Mouse (Mus musculus) intestine, postnatal 0 days (tissue): Measurements from ENCODE around the gene Ubr2. TPM values are rescaled to one million over a fixed set of nuclear protein-coding genes. Genes with fewer than 3 reads are reported as not detected.

Experiments
- ATAC-seq: fragments of 200-750 bp; cut with Nextera tagmentation; 2 replicates; pipeline ENCODE4 v1.8.0; 2017; ENCODE audit warnings: mild to moderate bottlenecking, moderate TSS enrichment, moderate library complexity
- H3K27ac ChIP-seq: fragments of 300-500 bp; sonication (generic); 2 replicates; pipeline ENCODE4 v1.5.1; 2014; ENCODE audit warnings: mild to moderate bottlenecking, low read depth, low read length, moderate library complexity
- H3K27me3 ChIP-seq: fragments of 300-500 bp; sonication (generic); replicated peaks from 2 replicates; pipeline ENCODE4 v1.6.1; 2014; ENCODE audit warnings: low read length, mixed read lengths; ENCODE audit not compliant: control insufficient read depth, insufficient read depth
- H3K36me3 ChIP-seq: fragments of 300-500 bp; sonication (generic); 2 replicates; pipeline ENCODE4 v1.6.1; 2014; ENCODE audit warnings: mild to moderate bottlenecking, moderate library complexity; ENCODE audit not compliant: control insufficient read depth, insufficient read depth
- H3K4me1 ChIP-seq: fragments of 300-500 bp; sonication (generic); replicated peaks from 2 replicates; pipeline ENCODE4 v1.6.1; 2014; ENCODE audit warnings: antibody characterized with exemption, low read length, mixed read lengths; ENCODE audit not compliant: control insufficient read depth, insufficient read depth
- H3K4me2 ChIP-seq: fragments of 300-500 bp; sonication (generic); replicated peaks from 2 replicates; pipeline ENCODE4 v1.6.1; 2014; ENCODE audit warnings: low read depth, mild to moderate bottlenecking, moderate library complexity
- H3K4me3 ChIP-seq: fragments of 300-500 bp; sonication (generic); 2 replicates; pipeline ENCODE4 v1.5.1; 2014; ENCODE audit warnings: low read depth, low read length
- H3K9ac ChIP-seq: fragments of 300-500 bp; sonication (generic); 2 replicates; pipeline ENCODE4 v1.6.1; 2014; ENCODE audit warnings: mild to moderate bottlenecking, low read depth, low read length
- H3K9me3 ChIP-seq: fragments of 300-500 bp; sonication (generic); 2 replicates; pipeline ENCODE4 v1.6.1; 2016; ENCODE audit warnings: mixed run types; ENCODE audit not compliant: control insufficient read depth
- CTCF ChIP-seq: sonication (generic); IDR thresholded peaks from 2 replicates; pipeline ENCODE4 v1.5.1; 2016; ENCODE audit warnings: low read depth, mild to moderate bottlenecking, control low read depth, antibody characterized with exemption, moderate library complexity
- WGBS: fragments of 180-500 bp; shearing (Covaris S2); extraction: QIAGEN DNeasy Blood & Tissue Kit; methylation state at CpG from one replicate; pipeline ENCODE4 v1.1.7; 2014; 5-methylcytosine and 5-hydroxymethylcytosine counted together
- polyA plus RNA-seq: library from polyadenylated mRNA; unstranded; fragments of >200 nt; fragmentation: Nextera tagmentation; extraction: Ambion mirVana; gene quantifications from 2 replicates; pipeline ENCODE4 v1.2.1, GENCODE M21; 2015

Ubr2 gene
- polyA plus RNA-seq, 1 experiment from 2014 or later = 4.9 TPM

DNA sequence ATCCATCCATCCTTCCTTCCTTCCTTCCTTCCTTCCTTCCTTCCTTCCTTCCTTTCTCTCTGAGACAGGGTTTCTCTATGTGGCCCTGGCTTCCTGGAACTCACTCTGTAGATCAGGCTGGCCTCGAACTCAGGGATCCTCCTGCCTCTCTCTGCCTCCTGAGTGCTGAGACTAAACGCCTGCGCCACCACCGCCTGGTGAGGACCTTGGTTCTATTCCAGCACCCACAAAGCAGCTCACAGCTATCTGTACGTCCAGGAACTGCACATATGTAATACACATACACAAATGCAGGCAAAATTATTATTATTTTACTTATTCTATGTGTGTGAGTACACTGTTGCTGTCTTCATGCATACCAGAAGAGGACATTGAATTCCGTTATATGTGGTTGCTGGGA is 125.6 kb downstream of the Ubr2 start:
- WGBS = 94% methylated on average over 6 of the region's 6 CpGs
- TF ChIP-seq CTCF = no peak
- no peak overlapping the region for H3K4me2 ChIP-seq
- no peaks in the 10 kb centered on the region for H3K36me3 ChIP-seq
- no peak overlapping the region for H3K4me3 ChIP-seq
- no peaks in the 10 kb centered on the region for H3K9me3 ChIP-seq
- H3K27ac ChIP-seq = no peak overlapping the region
- H3K27me3 ChIP-seq = no peaks in the 10 kb centered on the region
- H3K9ac ChIP-seq = no peak overlapping the region
- H3K4me1 ChIP-seq = peaks cover 5% of the 10 kb centered on the region; the same call in 1 of the 2 replicates
- ATAC-seq = no peak

DNA sequence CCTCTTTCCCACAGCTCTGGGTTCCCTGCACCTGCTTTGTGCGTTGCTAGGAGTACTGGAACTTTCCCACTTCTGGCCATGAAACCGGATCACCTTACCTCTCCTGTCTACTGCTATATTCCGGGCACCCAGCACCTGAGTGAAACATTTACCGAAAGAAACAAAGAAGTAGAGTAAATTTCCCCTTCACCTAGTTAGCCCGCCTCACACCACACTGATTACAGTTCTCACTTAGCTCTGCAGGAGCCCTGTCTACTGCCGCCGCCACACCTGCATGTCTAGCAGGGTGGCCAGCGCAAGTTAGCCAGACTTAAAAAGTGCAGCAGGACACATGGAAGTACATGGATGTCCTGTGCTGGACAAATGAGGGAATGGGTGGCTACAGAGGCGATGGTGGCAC is 127.2 kb downstream of the Ubr2 start:
- 66% methylated on average over 9 of the region's 9 CpGs for WGBS
- H3K36me3 ChIP-seq = no peaks in the 10 kb centered on the region
- no peak overlapping the region for H3K4me3 ChIP-seq
- H3K9me3 ChIP-seq = no peaks in the 10 kb centered on the region
- 0 out of 2 replicates have a peak, but pooled peaks have one; percentile 9 for ATAC-seq
- no peak overlapping the region for H3K9ac ChIP-seq
- peaks cover 5% of the 10 kb centered on the region; the same call in 1 of the 2 replicates for H3K4me1 ChIP-seq
- no peak for TF ChIP-seq CTCF
- no peak overlapping the region for H3K4me2 ChIP-seq
- no peak overlapping the region for H3K27ac ChIP-seq
- H3K27me3 ChIP-seq = no peaks in the 10 kb centered on the region

DNA sequence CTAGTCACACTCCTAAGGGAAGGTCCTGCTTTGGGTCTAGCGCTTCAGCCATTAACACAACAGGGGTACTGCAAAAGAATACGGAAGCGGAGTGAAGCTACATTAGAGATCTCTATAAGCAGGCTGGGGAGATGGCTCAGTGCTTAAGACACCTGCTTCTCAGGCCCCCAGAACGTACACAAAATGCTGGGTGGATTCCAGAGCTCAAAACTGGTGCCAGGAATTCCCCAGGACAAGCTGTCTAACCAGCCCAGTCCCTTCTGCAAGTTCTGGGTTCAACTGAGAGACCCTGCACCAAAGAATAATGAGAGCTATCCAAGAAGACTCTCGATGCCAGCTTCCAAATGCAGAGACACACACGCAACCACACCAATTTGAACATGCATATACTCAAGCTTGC is 128.6 kb downstream of the Ubr2 start:
- Histone ChIP-seq H3K36me3 (no peaks in the 10 kb centered on the region), H3K27me3 (no peaks in the 10 kb centered on the region), H3K4me3 (no peak overlapping the region), H3K9me3 (no peaks in the 10 kb centered on the region), H3K4me2 (no peak overlapping the region), H3K9ac (no peak overlapping the region), H3K27ac (no peak overlapping the region), H3K4me1 (peaks cover 5% of the 10 kb centered on the region; the same call in 1 of the 2 replicates)
- ATAC-seq = no peak
- TF ChIP-seq CTCF = no peak
- 84% methylated on average over 6 of the region's 6 CpGs for WGBS

DNA sequence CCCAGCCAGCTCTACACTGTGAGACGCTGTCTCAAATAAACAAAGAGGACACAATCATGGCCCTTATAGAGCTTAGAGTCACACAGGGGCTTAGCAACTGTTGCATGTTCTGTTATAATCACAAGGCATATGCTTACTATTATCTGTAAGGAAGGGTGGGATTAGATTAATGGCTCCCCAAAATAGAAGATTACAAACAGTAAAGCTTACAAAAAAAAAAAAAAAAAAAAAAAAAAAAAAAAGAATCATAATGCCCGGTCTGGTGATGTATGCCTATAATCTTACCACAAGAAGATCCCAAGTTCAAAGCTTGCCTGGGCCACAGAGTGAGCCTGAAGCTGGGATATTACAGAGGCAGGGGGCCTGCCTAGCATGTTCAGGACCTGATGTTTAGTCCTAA is 130.0 kb downstream of the Ubr2 start:
- H3K27me3 ChIP-seq = no peaks in the 10 kb centered on the region
- no peaks in the 10 kb centered on the region for H3K36me3 ChIP-seq
- H3K4me3 ChIP-seq = no peak overlapping the region
- H3K9ac ChIP-seq = no peak overlapping the region
- H3K27ac ChIP-seq = no peak overlapping the region
- H3K4me2 ChIP-seq = no peak overlapping the region
- H3K9me3 ChIP-seq = no peaks in the 10 kb centered on the region
- WGBS = 50% methylated on average over 2 of the region's 2 CpGs
- no peak for TF ChIP-seq CTCF
- no peak for ATAC-seq
- H3K4me1 ChIP-seq = no peaks in the 10 kb centered on the region

DNA sequence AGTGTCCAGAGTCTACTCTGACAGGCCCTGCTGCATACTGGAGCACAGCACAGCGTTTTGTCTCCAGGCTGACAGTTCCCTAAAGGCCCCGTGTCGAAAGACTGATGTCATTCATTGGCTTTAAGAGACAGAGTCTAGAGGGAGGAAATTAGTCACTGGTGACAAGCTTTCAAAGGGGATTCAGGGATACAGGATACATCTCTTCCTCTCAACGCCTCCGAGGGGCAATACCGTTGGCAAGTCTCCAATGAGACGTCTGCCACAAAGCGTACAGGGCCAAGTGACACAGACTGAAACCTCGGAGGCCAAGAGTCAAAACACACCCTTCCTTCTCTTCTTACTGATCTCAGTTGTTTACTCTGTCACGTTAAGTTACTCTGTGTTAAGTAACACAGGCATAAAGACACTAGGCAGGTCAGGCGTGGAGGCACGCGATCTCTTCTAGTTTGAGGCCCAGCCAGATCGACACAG is 130.5 kb downstream of the Ubr2 start:
- no peak for ATAC-seq
- Histone ChIP-seq H3K27ac (no peak overlapping the region), H3K9ac (no peak overlapping the region), H3K9me3 (no peaks in the 10 kb centered on the region), H3K4me1 (no peaks in the 10 kb centered on the region), H3K36me3 (no peaks in the 10 kb centered on the region), H3K4me3 (no peak overlapping the region), H3K4me2 (no peak overlapping the region), H3K27me3 (no peaks in the 10 kb centered on the region)
- 34% methylated on average over 14 of the region's 14 CpGs for WGBS
- TF ChIP-seq CTCF = no peak

Other genes starting within 250 kb of the Ubr2 start
- 0.24 and 0.33 TPM in 2 replicates for gene Ptcra, start 246.8 kb downstream of the Ubr2 start, polyA plus RNA-seq
- 123 and 124 TPM in 2 replicates for gene 2310039H08Rik, start 237.9 kb downstream of the Ubr2 start, polyA plus RNA-seq
- 77.1 and 78.5 TPM in 2 replicates for gene Rpl7l1, start 227.9 kb downstream of the Ubr2 start, polyA plus RNA-seq
- gene Bicral, start 152.1 kb downstream of the Ubr2 start, polyA plus RNA-seq = 2.2 and 2.6 TPM in 2 replicates
- gene Tbcc, start 119.9 kb downstream of the Ubr2 start, polyA plus RNA-seq = 40.1 and 40.2 TPM in 2 replicates
- gene Prph2, start 100.1 kb downstream of the Ubr2 start, polyA plus RNA-seq = not detected in 2 replicates